Mouse (Mus musculus) embryonic facial prominence, embryonic 13.5 days (tissue): ENCODE results near the gene Pnkp. TPM values are rescaled to one million over a fixed set of nuclear protein-coding genes. Genes with fewer than 3 reads are reported as not detected.

Experiments used
- ATAC-seq: fragments of 200-750 bp; cut with Nextera tagmentation; 2 replicates; pipeline ENCODE4 v1.8.0; 2017; ENCODE audit warnings: low read depth; ENCODE audit not compliant: insufficient number of reproducible peaks, insufficient read depth, low FRiP score, low TSS enrichment
- H3K27ac ChIP-seq: fragments of 300-500 bp; sonication (generic); 2 replicates; pipeline ENCODE4 v1.5.1; 2015; ENCODE audit warnings: moderate library complexity, mild to moderate bottlenecking, inconsistent platforms
- H3K27me3 ChIP-seq: fragments of 300-500 bp; sonication (generic); 2 replicates; pipeline ENCODE4 v1.6.1; 2015; ENCODE audit warnings: mild to moderate bottlenecking, inconsistent platforms
- H3K36me3 ChIP-seq: fragments of 300-500 bp; sonication (generic); 2 replicates; pipeline ENCODE4 v1.6.1; 2015; ENCODE audit warnings: mild to moderate bottlenecking, inconsistent platforms
- H3K4me1 ChIP-seq: fragments of 300-500 bp; sonication (generic); 2 replicates; pipeline ENCODE4 v1.6.1; 2015; ENCODE audit warnings: inconsistent platforms
- H3K4me2 ChIP-seq: fragments of 300-500 bp; sonication (generic); 2 replicates; pipeline ENCODE4 v1.6.1; 2015; ENCODE audit warnings: moderate library complexity, mild to moderate bottlenecking, inconsistent platforms
- H3K4me3 ChIP-seq: fragments of 300-500 bp; sonication (generic); 2 replicates; pipeline ENCODE4 v1.5.1; 2015; ENCODE audit warnings: mild to moderate bottlenecking, inconsistent platforms
- H3K9ac ChIP-seq: fragments of 300-500 bp; sonication (generic); 2 replicates; pipeline ENCODE4 v1.6.1; 2015; ENCODE audit warnings: mild to moderate bottlenecking, inconsistent platforms
- H3K9me3 ChIP-seq: fragments of 300-500 bp; sonication (generic); 2 replicates; pipeline ENCODE4 v1.6.1; 2016; ENCODE audit warnings: inconsistent platforms
- WGBS: fragments of 180-500 bp; shearing (Covaris S2); methylation state at CpG from one replicate; pipeline ENCODE4 v1.1.7; 2015; ENCODE audit warnings: mixed read lengths; 5-methylcytosine and 5-hydroxymethylcytosine counted together
- polyA plus RNA-seq: library from polyadenylated mRNA; unstranded; fragments of >200 nt; fragmentation: Nextera tagmentation; extraction: Ambion mirVana; gene quantifications from 2 replicates; pipeline ENCODE4 v1.2.1, GENCODE M21; 2015

Gene Pnkp
- 30.0 and 30.7 TPM in 2 replicates for polyA plus RNA-seq

- Histone ChIP-seq H3K4me1 (peaks cover 62% of the 10 kb centered on the region), H3K9ac (peak within 1 kb of the TSS; percentile 89), H3K27me3 (no peaks in the 10 kb centered on the region), H3K27ac (peak within 1 kb of the TSS; percentile 95), H3K9me3 (no peaks in the 10 kb centered on the region), H3K36me3 (peaks cover 21% of the 10 kb centered on the region), H3K4me3 (peak within 1 kb of the TSS; percentile 78), H3K4me2 (peak within 1 kb of the TSS; percentile 89)
- WGBS, result under 1% methylated on average over 32 of the region's 32 CpGs
- ATAC-seq, result peak; percentile 32
These were observed at the start of gene Pnkp for GRCm38 (mm10) chr7:44857042-44857552. TSS of gene Pnkp (plus strand) at chr7:44857139.

- no peak overlapping the region for H3K9ac ChIP-seq
- 79% methylated on average over 2 of the region's 2 CpGs for WGBS
These were observed 48.0 kb upstream of the Pnkp start for GRCm38 (mm10) chr7:44808927-44809326.

GRCm38 (mm10) chr7:44809466-44809865 is 47.5 kb upstream of the Pnkp start:
- no peak for ATAC-seq
- no peak overlapping the region for H3K4me2 ChIP-seq
- H3K27me3 ChIP-seq, result no peaks in the 10 kb centered on the region
- peaks cover 22% of the 10 kb centered on the region for H3K36me3 ChIP-seq
- H3K4me1 ChIP-seq, result no peaks in the 10 kb centered on the region
- no peak overlapping the region for H3K9ac ChIP-seq
- no peak overlapping the region for H3K4me3 ChIP-seq
- H3K27ac ChIP-seq, result no peak overlapping the region
- no peaks in the 10 kb centered on the region for H3K9me3 ChIP-seq
- 90% methylated on average over 3 of the region's 3 CpGs for WGBS

More at GRCm38 (mm10) chr7:44808927-44809326, 48.0 kb upstream of the Pnkp start:
- no peaks in the 10 kb centered on the region for H3K9me3 ChIP-seq
- H3K36me3 ChIP-seq, result peaks cover 22% of the 10 kb centered on the region
- no peak overlapping the region for H3K27ac ChIP-seq
- H3K27me3 ChIP-seq, result no peaks in the 10 kb centered on the region
- H3K4me1 ChIP-seq, result no peaks in the 10 kb centered on the region
- H3K4me2 ChIP-seq, result no peak overlapping the region
- no peak overlapping the region for H3K4me3 ChIP-seq
- no peak for ATAC-seq

- Histone ChIP-seq H3K27me3 (no peaks in the 10 kb centered on the region), H3K9me3 (no peaks in the 10 kb centered on the region), H3K9ac (no peak overlapping the region), H3K4me3 (no peak overlapping the region), H3K4me2 (no peak overlapping the region), H3K27ac (no peak overlapping the region), H3K36me3 (peaks cover 22% of the 10 kb centered on the region), H3K4me1 (peaks cover 6% of the 10 kb centered on the region)
- WGBS, result 82% methylated on average over 4 of the region's 4 CpGs
- no peak for ATAC-seq
These were observed 46.6 kb upstream of the Pnkp start for GRCm38 (mm10) chr7:44810365-44810764.

- Histone ChIP-seq H3K9ac (no peak overlapping the region), H3K27ac (no peak overlapping the region), H3K9me3 (no peaks in the 10 kb centered on the region), H3K4me1 (peaks cover 6% of the 10 kb centered on the region), H3K27me3 (no peaks in the 10 kb centered on the region), H3K4me3 (no peak overlapping the region), H3K36me3 (peaks cover 22% of the 10 kb centered on the region), H3K4me2 (no peak overlapping the region)
- 86% methylated on average over 7 of the region's 7 CpGs for WGBS
- ATAC-seq, result no peak
These were observed 46.0 kb upstream of the Pnkp start for GRCm38 (mm10) chr7:44810819-44811557.

GRCm38 (mm10) chr7:44812651-44813325 is 44.2 kb upstream of the Pnkp start:
- no peaks in the 10 kb centered on the region for H3K9me3 ChIP-seq
- WGBS, result 88% methylated on average over 20 of the region's 20 CpGs
- no peak overlapping the region for H3K9ac ChIP-seq
- H3K27me3 ChIP-seq, result no peaks in the 10 kb centered on the region
- H3K4me2 ChIP-seq, result no peak overlapping the region
- no peak overlapping the region for H3K27ac ChIP-seq
- H3K4me1 ChIP-seq, result peaks cover 13% of the 10 kb centered on the region
- ATAC-seq, result no peak
- peaks cover 22% of the 10 kb centered on the region for H3K36me3 ChIP-seq
- H3K4me3 ChIP-seq, result no peak overlapping the region

- H3K9me3 ChIP-seq, result no peaks in the 10 kb centered on the region
- H3K27me3 ChIP-seq, result no peaks in the 10 kb centered on the region
- peaks cover 25% of the 10 kb centered on the region for H3K4me1 ChIP-seq
- H3K9ac ChIP-seq, result no peak overlapping the region
- 91% methylated on average over 3 of the region's 3 CpGs for WGBS
- H3K27ac ChIP-seq, result no peak overlapping the region
- no peak overlapping the region for H3K4me3 ChIP-seq
- no peak for ATAC-seq
- H3K36me3 ChIP-seq, result peaks cover 22% of the 10 kb centered on the region
- 0 out of 2 replicates have a peak overlapping the region, but pooled peaks have one; percentile 73 for H3K4me2 ChIP-seq
These were observed 43.0 kb upstream of the Pnkp start for GRCm38 (mm10) chr7:44813985-44814384.

- H3K27me3 ChIP-seq, result no peaks in the 10 kb centered on the region
- peak overlapping the region; percentile 73; the same call in 1 of the 2 replicates for H3K4me2 ChIP-seq
- H3K9ac ChIP-seq, result no peak overlapping the region
- H3K4me3 ChIP-seq, result no peak overlapping the region
- ATAC-seq, result no peak
- H3K9me3 ChIP-seq, result no peaks in the 10 kb centered on the region
- H3K4me1 ChIP-seq, result peaks cover 29% of the 10 kb centered on the region
- 89% methylated on average over 4 of the region's 4 CpGs for WGBS
- peaks cover 22% of the 10 kb centered on the region for H3K36me3 ChIP-seq
- H3K27ac ChIP-seq, result no peak overlapping the region
These were observed 42.5 kb upstream of the Pnkp start for GRCm38 (mm10) chr7:44814423-44814822.

- no peak for ATAC-seq
- peak overlapping the region; percentile 73 for H3K4me2 ChIP-seq
- H3K27me3 ChIP-seq, result no peaks in the 10 kb centered on the region
- no peaks in the 10 kb centered on the region for H3K9me3 ChIP-seq
- H3K4me3 ChIP-seq, result peak overlapping the region; percentile 73
- 39% methylated on average over 14 of the region's 14 CpGs for WGBS
- H3K27ac ChIP-seq, result peak overlapping the region; percentile 96
- H3K36me3 ChIP-seq, result peaks cover 22% of the 10 kb centered on the region
- peaks cover 35% of the 10 kb centered on the region for H3K4me1 ChIP-seq
- peak overlapping the region; percentile 97 for H3K9ac ChIP-seq
These were observed 41.9 kb upstream of the Pnkp start for GRCm38 (mm10) chr7:44814952-44815553.

GRCm38 (mm10) chr7:44815721-44816469 is 41.0 kb upstream of the Pnkp start, which contains the start of the genes Nup62 and Il4i1:
TSS of gene Nup62 (plus strand) at chr7:44816088.
TSS of gene Il4i1 (plus strand) at chr7:44816387.
- H3K4me3 ChIP-seq, result peak within 1 kb of the TSS; percentile 73
- peaks cover 44% of the 10 kb centered on the region for H3K4me1 ChIP-seq
- peak within 1 kb of the TSS; percentile 73 for H3K4me2 ChIP-seq
- H3K36me3 ChIP-seq, result peaks cover 20% of the 10 kb centered on the region
- H3K27ac ChIP-seq, result peak within 1 kb of the TSS; percentile 96
- under 1% methylated on average over 58 of the region's 62 CpGs for WGBS
- peak; percentile 93 for ATAC-seq
- H3K9ac ChIP-seq, result peak within 1 kb of the TSS; percentile 97
- no peaks in the 10 kb centered on the region for H3K27me3 ChIP-seq
- no peaks in the 10 kb centered on the region for H3K9me3 ChIP-seq
